Mouse (Mus musculus): ENCODE measurements around the gene Col23a1.

Gene Col23a1

DNA sequence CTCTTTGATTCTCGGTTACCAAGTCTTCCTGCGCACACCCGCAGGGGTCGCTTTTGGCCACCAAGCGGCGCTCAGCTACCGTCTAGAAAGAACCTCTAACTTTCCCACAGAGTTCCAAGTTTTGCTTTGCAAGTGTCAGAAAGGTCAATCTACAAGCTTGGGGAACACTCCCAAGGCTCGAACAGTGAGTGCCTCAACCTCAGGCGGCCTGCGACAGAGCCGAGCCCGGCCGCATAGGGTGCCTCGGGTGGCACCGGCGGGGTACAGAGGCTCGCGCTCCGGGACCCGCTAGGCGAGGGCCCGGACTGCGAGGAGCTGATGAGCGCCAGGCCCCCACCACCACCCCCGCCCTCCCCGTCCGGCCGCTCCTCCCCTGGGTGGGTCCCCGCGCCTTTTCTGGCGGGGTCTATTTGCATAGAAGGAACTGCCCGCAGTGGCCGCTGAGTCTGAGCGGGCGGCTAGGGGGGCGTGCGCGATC lies at the start of gene Col23a1:
TSS of gene Col23a1 (plus strand) at position 357 of the 478 bp plus-strand sequence.
- no peak for TF ChIP-seq GATA4 (IDR thresholded peaks at IDR 0.05; ENCODE audit: insufficient replicate concordance, low read length)

GRCm38 (mm10) chr11:51242897-51243296 lies 46.8 kb upstream of the Col23a1 start:
- no peak for TF ChIP-seq GATA4 (IDR thresholded peaks at IDR 0.05; ENCODE audit: insufficient replicate concordance, low read length)

- no peak for TF ChIP-seq GATA4 (IDR thresholded peaks at IDR 0.05; ENCODE audit: insufficient replicate concordance, low read length)
Observed at GRCm38 (mm10) chr11:51257006-51257405, 32.7 kb upstream of the Col23a1 start.

DNA sequence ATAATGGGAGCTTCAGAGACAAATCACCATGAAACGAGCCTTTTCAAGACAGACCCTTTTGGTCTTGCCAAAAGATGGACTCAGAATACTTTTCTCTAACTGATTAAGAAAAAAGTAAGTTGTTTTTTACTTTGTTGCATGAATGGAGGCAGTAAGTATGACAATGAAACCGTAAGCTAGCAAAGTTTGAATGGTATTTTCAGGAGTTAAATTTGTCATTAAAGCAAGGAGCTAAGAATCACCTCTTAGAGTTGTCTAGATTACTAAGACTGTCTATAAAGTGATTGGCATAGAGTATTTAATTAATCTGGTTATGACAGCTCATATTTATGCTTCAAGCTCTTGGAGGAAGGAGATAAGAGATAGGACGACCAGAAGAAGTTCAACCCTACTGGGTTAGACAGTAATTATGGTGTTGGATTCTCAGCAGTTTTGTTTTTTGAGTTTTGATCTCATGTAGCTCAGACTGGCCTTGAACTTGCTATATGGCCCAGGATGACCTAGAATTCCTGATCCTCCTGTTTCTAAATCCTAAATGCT lies 28.0 kb upstream of the Col23a1 start, which contains the start of gene Clk4:
TSS of gene Clk4 (plus strand) at position 51 of the 540 bp plus-strand sequence.
- no peak for TF ChIP-seq GATA4 (IDR thresholded peaks at IDR 0.05; ENCODE audit: insufficient replicate concordance, low read length)

- no peak; the same call in 1 of the 2 replicates for TF ChIP-seq GATA4 (IDR thresholded peaks at IDR 0.05; ENCODE audit: insufficient replicate concordance, low read length)
Observed at GRCm38 (mm10) chr11:51262342-51263285, 27.1 kb upstream of the Col23a1 start, which contains the start of gene BC049762. TSS of gene BC049762 (minus strand) at chr11:51263046.

DNA sequence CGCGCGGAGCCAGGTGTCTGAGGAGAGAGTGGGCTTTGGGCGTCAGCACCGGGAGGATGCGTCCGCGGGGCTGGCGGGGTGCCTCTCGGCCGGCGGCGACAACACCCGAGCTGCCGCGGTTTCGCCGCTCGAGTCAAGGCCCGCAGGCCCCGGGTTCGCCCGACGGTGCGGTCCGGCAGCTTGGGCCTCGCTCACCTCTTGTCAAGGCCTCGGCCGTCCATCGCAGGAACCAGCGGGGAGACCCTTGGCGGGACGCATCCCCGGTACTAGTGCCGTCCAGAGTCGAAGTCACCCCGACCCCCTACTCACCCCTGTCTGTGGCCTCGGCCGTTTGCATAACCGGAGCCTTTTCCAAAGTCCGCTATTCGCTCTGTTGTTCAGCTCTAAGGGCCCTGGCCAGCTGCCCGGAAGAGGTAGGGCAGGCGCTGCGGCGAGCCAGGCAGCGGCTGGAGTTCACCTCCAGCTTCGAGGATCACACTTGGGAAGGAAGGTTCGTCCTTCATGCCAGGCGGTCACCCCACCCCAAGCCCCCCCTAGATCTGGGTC lies 26.4 kb upstream of the Col23a1 start:
- TF ChIP-seq GATA4 (IDR thresholded peaks at IDR 0.05; ENCODE audit: insufficient replicate concordance, low read length): no peak; the same call in 1 of the 2 replicates

GRCm38 (mm10) chr11:51264352-51264751 lies 25.4 kb upstream of the Col23a1 start:
- TF ChIP-seq GATA4 (IDR thresholded peaks at IDR 0.05; ENCODE audit: insufficient replicate concordance, low read length): no peak

DNA sequence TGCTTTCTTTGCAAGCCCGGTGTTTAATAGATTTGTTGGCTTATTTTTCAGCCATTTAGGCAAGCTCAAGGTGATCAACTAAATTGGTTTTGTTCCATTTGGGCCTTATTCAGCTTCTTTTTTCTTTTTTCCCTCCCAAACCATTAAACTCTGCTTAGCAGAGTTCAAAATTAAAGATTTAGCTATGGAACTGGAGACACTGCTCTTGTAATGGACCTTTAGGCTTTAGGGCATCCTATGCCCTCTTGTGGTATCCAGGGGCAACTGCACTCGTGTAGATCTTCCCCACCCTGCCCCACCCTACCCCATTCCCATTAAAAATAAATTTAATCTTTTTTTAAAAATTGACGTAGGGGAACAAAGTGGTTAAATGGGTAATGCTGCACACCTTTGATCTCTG lies 24.4 kb upstream of the Col23a1 start:
- TF ChIP-seq GATA4 (IDR thresholded peaks at IDR 0.05; ENCODE audit: insufficient replicate concordance, low read length): no peak

DNA sequence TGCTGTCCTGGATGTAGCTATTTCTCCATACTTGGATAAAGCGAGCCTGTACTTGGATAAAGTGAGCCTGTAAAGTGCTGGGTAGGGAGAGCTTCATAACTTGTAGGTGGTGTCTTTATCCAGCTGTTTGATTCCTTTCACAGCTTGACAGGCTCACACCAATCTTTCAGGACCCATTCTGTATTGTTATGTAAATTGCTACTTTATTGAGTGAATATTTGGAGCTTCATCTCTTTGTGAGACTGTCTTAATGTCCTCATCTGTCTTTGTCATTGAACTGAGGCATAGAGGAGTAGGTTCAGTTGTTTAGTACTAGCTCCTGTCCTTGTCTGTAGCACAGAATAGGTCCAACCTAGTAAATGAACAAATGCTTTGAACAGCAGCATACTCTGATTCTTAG lies 15.3 kb upstream of the Col23a1 start:
- no peak for TF ChIP-seq GATA4 (IDR thresholded peaks at IDR 0.05; ENCODE audit: insufficient replicate concordance, low read length)

DNA sequence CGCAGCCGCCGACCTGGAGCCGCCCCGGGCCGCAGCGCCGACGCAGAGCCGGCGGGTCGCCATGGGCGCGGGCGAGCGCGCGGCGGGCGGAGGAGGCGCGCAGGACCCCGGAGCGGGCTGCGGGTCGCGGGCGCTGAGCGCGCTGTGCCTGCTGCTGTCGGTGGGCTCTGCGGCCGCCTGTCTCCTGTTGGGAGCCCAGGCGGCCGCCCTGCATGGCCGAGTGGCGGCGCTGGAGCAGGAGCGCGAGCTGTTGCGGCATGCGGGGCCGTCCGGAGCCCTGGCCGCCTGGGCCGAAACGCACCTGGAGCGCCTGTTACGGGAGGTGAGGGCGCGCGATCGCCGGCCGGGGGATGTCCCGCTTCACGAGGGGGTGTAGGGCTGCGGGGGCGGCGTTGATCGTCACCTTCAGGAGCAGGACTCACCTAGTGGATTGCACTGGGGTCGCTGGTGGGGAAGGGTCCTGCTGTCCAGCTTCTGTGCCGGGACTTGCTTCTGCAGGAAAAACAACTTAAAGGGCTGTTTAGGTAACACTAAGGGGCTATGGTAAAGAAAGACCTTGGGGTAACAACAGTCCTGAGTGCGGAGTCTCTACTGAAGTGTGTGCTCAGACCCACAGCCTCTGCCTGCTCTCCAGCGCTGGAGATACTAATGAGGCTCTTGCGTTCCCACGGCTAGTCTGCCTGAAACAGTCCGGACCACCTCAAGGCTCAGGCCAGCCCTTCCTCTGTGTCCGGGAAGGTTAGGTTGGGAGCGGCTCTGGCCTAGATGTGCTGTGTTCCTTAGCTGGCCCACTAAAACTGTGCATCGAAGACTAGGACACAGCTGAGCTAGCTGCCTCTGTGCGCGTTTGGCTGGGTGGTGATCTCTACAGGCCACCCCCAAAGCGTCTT lies 591 bp downstream of the Col23a1 start:
- no peak for TF ChIP-seq GATA4 (IDR thresholded peaks at IDR 0.05; ENCODE audit: insufficient replicate concordance, low read length)

- TF ChIP-seq GATA4 (IDR thresholded peaks at IDR 0.05; ENCODE audit: insufficient replicate concordance, low read length): no peak
Observed at GRCm38 (mm10) chr11:51293956-51294530, 4.3 kb downstream of the Col23a1 start.

- TF ChIP-seq GATA4 (IDR thresholded peaks at IDR 0.05; ENCODE audit: insufficient replicate concordance, low read length): no peak
Observed at GRCm38 (mm10) chr11:51295742-51296141, 6.0 kb downstream of the Col23a1 start.

DNA sequence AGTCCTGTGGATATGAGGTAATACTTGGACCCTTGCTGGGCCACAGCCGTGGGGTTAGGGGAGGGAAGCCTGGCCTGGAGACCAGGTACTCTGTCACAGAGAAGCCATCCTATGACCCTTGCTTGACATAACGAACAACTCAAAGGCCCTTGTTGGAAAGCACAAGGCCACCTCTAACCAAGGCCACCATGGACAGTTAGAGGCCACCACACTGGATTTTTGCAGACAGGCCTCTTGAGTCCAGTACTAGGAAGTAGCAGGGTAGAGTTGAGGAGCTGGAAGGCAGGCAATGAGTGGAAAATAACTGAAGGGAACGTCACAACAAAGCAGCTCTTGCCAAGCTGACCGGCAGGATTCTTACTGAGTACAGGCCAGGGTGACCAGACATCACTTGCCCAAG lies 9.0 kb downstream of the Col23a1 start:
- no peak for TF ChIP-seq GATA4 (IDR thresholded peaks at IDR 0.05; ENCODE audit: insufficient replicate concordance, low read length)

- TF ChIP-seq GATA4 (IDR thresholded peaks at IDR 0.05; ENCODE audit: insufficient replicate concordance, low read length): no peak
Observed at GRCm38 (mm10) chr11:51302396-51302795, 12.7 kb downstream of the Col23a1 start.
